Mouse (Mus musculus) MEL (cell line): ENCODE data around the gene Gm1043. TPM values are rescaled to one million over a fixed set of nuclear protein-coding genes. Genes with fewer than 3 reads are reported as not detected.

Experiments
- DNase-seq: peaks from one replicate; pipeline ENCODE4 v3.0.0; 2011; ENCODE audit warnings: low read depth, low spot score
- H3K27ac ChIP-seq: 2 replicates; pipeline ENCODE4 v1.5.1; 2012; ENCODE audit warnings: low read depth, mild to moderate bottlenecking, control low read depth, low read length, moderate library complexity; ENCODE audit not compliant: control insufficient read depth
- H3K27me3 ChIP-seq, 2 experiments: fragments of 150-350 bp in 1 of 2; sonication (generic) in 1 of 2; 2 replicates each; pipeline ENCODE4 v1.6.1; 2012; ENCODE audit warnings: low read length in 2 of 2, mild to moderate bottlenecking in 2 of 2, improper control_type of control experiment in 1 of 2, moderate library complexity in 1 of 2; ENCODE audit not compliant: insufficient read depth in 2 of 2, control insufficient read depth in 1 of 2
- H3K36me3 ChIP-seq, 2 experiments: 2 replicates each; pipeline ENCODE4 v1.6.1; 2012 to 2014; ENCODE audit warnings: low read length in 2 of 2, improper control_type of control experiment in 1 of 2, inconsistent platforms in 1 of 2, mild to moderate bottlenecking in 1 of 2; ENCODE audit not compliant: insufficient read depth in 2 of 2, control insufficient read depth in 1 of 2
- H3K4me1 ChIP-seq, 2 experiments: fragments of 150-350 bp in 1 of 2; sonication (generic) in 1 of 2; 2 replicates each; pipeline ENCODE4 v1.6.1; 2012; ENCODE audit warnings: low read length in 2 of 2, improper control_type of control experiment in 1 of 2, mild to moderate bottlenecking in 1 of 2; ENCODE audit not compliant: insufficient read depth in 2 of 2, control insufficient read depth in 1 of 2
- H3K4me3 ChIP-seq, 2 experiments: fragments of 150-350 bp in 1 of 2; sonication (generic) in 1 of 2; 2 replicates each; pipeline ENCODE4 v1.5.1; 2012; ENCODE audit warnings: low read depth in 2 of 2, low read length in 2 of 2, mild to moderate bottlenecking in 2 of 2, moderate library complexity in 2 of 2, control low read depth in 1 of 2, improper control_type of control experiment in 1 of 2; ENCODE audit not compliant: control insufficient read depth in 1 of 2, insufficient read depth in 1 of 2
- H3K79me2 ChIP-seq: 2 replicates; pipeline ENCODE4 v1.6.1; 2012; ENCODE audit warnings: mild to moderate bottlenecking, low read length, moderate library complexity; ENCODE audit not compliant: control insufficient read depth, poor library complexity, insufficient read depth
- H3K9ac ChIP-seq: 2 replicates; pipeline ENCODE4 v1.6.1; 2012; ENCODE audit warnings: low read depth, mild to moderate bottlenecking, control low read depth, low read length, moderate library complexity; ENCODE audit not compliant: control insufficient read depth, poor library complexity, severe bottlenecking
- H3K9me3 ChIP-seq: fragments of 150-350 bp; sonication (generic); replicated peaks from 2 replicates; pipeline ENCODE4 v1.6.1; 2012; ENCODE audit warnings: mild to moderate bottlenecking, low read length, improper control_type of control experiment, moderate library complexity; ENCODE audit not compliant: insufficient read depth
- BHLHE40 ChIP-seq: IDR thresholded peaks from 2 replicates; pipeline ENCODE4 v1.6.1; 2012; ENCODE audit warnings: low read depth, mild to moderate bottlenecking, inconsistent platforms, low read length, improper control_type of control experiment, borderline replicate concordance
- CHD1 ChIP-seq: IDR thresholded peaks from 2 replicates; pipeline ENCODE4 v1.6.1; 2012; ENCODE audit warnings: low read depth, mild to moderate bottlenecking, inconsistent platforms, low read length, improper control_type of control experiment
- E2F4 ChIP-seq: IDR thresholded peaks from 2 replicates; pipeline ENCODE4 v1.6.1; 2011; ENCODE audit warnings: low read depth, low read length, improper control_type of control experiment, borderline replicate concordance
- ELF1 ChIP-seq: IDR thresholded peaks from 2 replicates; pipeline ENCODE4 v1.6.1; 2014; ENCODE audit warnings: low read depth, mild to moderate bottlenecking, inconsistent platforms, low read length, improper control_type of control experiment, moderate library complexity
- ETS1 ChIP-seq: IDR thresholded peaks from 2 replicates; pipeline ENCODE4 v1.6.1; 2012; ENCODE audit warnings: low read depth, mild to moderate bottlenecking, inconsistent platforms, low read length, improper control_type of control experiment, moderate library complexity
- GABPA ChIP-seq: IDR thresholded peaks from 2 replicates; pipeline ENCODE4 v1.6.1; 2012; ENCODE audit warnings: low read depth, mild to moderate bottlenecking, inconsistent platforms, low read length, improper control_type of control experiment, moderate library complexity
- GATA1 ChIP-seq: IDR thresholded peaks from 2 replicates; pipeline ENCODE4 v1.6.1; 2011; ENCODE audit warnings: low read depth, low read length, improper control_type of control experiment
- MAFK ChIP-seq: IDR thresholded peaks from 2 replicates; pipeline ENCODE4 v1.6.1; 2011; ENCODE audit warnings: low read depth, mild to moderate bottlenecking, low read length, improper control_type of control experiment, borderline replicate concordance
- MAX ChIP-seq: IDR thresholded peaks from 2 replicates; pipeline ENCODE4 v1.6.1; 2011; ENCODE audit warnings: low read length, improper control_type of control experiment
- MAZ ChIP-seq: IDR thresholded peaks from 2 replicates; pipeline ENCODE4 v1.6.1; 2012; ENCODE audit warnings: low read depth, mild to moderate bottlenecking, inconsistent platforms, low read length, improper control_type of control experiment
- MEF2A ChIP-seq: IDR thresholded peaks from 2 replicates; pipeline ENCODE4 v1.6.1; 2014; ENCODE audit warnings: low read depth, mild to moderate bottlenecking, inconsistent platforms, low read length, improper control_type of control experiment; ENCODE audit not compliant: poor library complexity, insufficient replicate concordance, severe bottlenecking; ENCODE audit errors: extremely low read depth
- MXI1 ChIP-seq: IDR thresholded peaks from 2 replicates; pipeline ENCODE4 v1.6.1; 2011; ENCODE audit warnings: mild to moderate bottlenecking, low read depth, low read length, improper control_type of control experiment
- MYB ChIP-seq: IDR thresholded peaks from 2 replicates; pipeline ENCODE4 v1.6.1; 2011; ENCODE audit warnings: mild to moderate bottlenecking, low read depth, low read length, improper control_type of control experiment
- NELFE ChIP-seq: IDR thresholded peaks from 2 replicates; pipeline ENCODE4 v1.6.1; 2011; ENCODE audit warnings: low read depth, low read length, improper control_type of control experiment
- POLR2AphosphoS2 ChIP-seq: IDR thresholded peaks from 2 replicates; pipeline ENCODE4 v1.6.1; 2011; ENCODE audit warnings: low read length, improper control_type of control experiment
- POLR2AphosphoS5 ChIP-seq: IDR thresholded peaks from 2 replicates; pipeline ENCODE4 v1.6.1; 2012; ENCODE audit warnings: low read depth, borderline replicate concordance, mild to moderate bottlenecking, inconsistent platforms, low read length, moderate library complexity, mixed read lengths
- SIN3A ChIP-seq: IDR thresholded peaks from 2 replicates; pipeline ENCODE4 v1.6.1; 2012; ENCODE audit warnings: low read length, improper control_type of control experiment, inconsistent platforms
- SMC3 ChIP-seq: IDR thresholded peaks from 2 replicates; pipeline ENCODE4 v1.6.1; 2011; ENCODE audit warnings: low read depth, low read length, improper control_type of control experiment
- TAL1 ChIP-seq: IDR thresholded peaks from 2 replicates; pipeline ENCODE4 v1.6.1; 2012; ENCODE audit warnings: mild to moderate bottlenecking, inconsistent platforms, low read length, moderate library complexity, mixed read lengths
- UBTF ChIP-seq: IDR thresholded peaks from 2 replicates; pipeline ENCODE4 v1.6.1; 2012; ENCODE audit warnings: low read depth, mild to moderate bottlenecking, inconsistent platforms, low read length, improper control_type of control experiment, moderate library complexity, borderline replicate concordance; ENCODE audit not compliant: insufficient read depth
- USF1 ChIP-seq: IDR thresholded peaks from 2 replicates; pipeline ENCODE4 v1.6.1; 2014; ENCODE audit warnings: low read depth, mild to moderate bottlenecking, inconsistent platforms, low read length, improper control_type of control experiment, moderate library complexity
- USF2 ChIP-seq, 2 experiments: IDR thresholded peaks; 2 replicates each; pipeline ENCODE4 v1.6.1; 2011 to 2012; ENCODE audit warnings: improper control_type of control experiment in 2 of 2, low read length in 2 of 2, borderline replicate concordance in 1 of 2, inconsistent platforms in 1 of 2, low read depth in 1 of 2, mild to moderate bottlenecking in 1 of 2; ENCODE audit not compliant: insufficient read depth in 1 of 2
- ZC3H11A ChIP-seq: IDR thresholded peaks from 2 replicates; pipeline ENCODE4 v1.6.1; 2012; ENCODE audit warnings: low read depth, mild to moderate bottlenecking, inconsistent platforms, low read length, improper control_type of control experiment
- ZMIZ1 ChIP-seq: IDR thresholded peaks from 2 replicates; pipeline ENCODE4 v1.6.1; 2012; ENCODE audit warnings: low read depth, mild to moderate bottlenecking, inconsistent platforms, low read length, improper control_type of control experiment, moderate library complexity
- ZNF384 ChIP-seq: IDR thresholded peaks from 2 replicates; pipeline ENCODE4 v1.6.1; 2012; ENCODE audit warnings: low read depth, mild to moderate bottlenecking, inconsistent platforms, low read length, improper control_type of control experiment
- polyA plus RNA-seq, 2 experiments: library from polyadenylated mRNA; stranded (reverse) in 1 of 2; unstranded in 1 of 2; fragments of >175 nt in 1 of 2; fragments of >200 nt in 1 of 2; gene quantifications; 2 replicates each; pipeline versions ENCODE4 v1.2.1 to v1.2.4; 2012; ENCODE audit warnings: low replicate concordance in 2 of 2, low read depth in 1 of 2; ENCODE audit not compliant: insufficient read length in 2 of 2, insufficient read depth in 1 of 2, missing spikeins in 1 of 2
- total RNA-seq: library from RNA; depleted of rRNA; stranded (reverse); fragments of 300-350 nt; gene quantifications from 2 replicates; pipeline ENCODE4 v1.2.3, GENCODE M21; 2012

Gene Gm1043
- total and polyA plus RNA-seq, 3 experiments = not detected

GRCm38 (mm10) chr5:37246138-37246910 is 161.2 kb downstream of the Gm1043 start:
- DNase-seq = no peak

GRCm38 (mm10) chr5:37247456-37247855 is 162.3 kb downstream of the Gm1043 start:
- H3K36me3 ChIP-seq = no peaks in the 10 kb centered on the region
- H3K27ac ChIP-seq = no peak overlapping the region
- TF ChIP-seq GABPA (no peak), ETS1 (no peak), MEF2A (no peak), ZNF384 (no peak), USF2 (IDR thresholded peaks at IDR 0.05; ENCODE audit: borderline replicate concordance in 1 of 2, insufficient read depth in 1 of 2, low read depth in 1 of 2, low read length in 2 of 2) (no peak), E2F4 (no peak), SIN3A (no peak), USF1 (no peak), ELF1 (no peak), UBTF (no peak), POLR2AphosphoS2 (no peak), MYB (no peak), MAFK (no peak), ZC3H11A (no peak), MAX (no peak), MXI1 (no peak)
- H3K4me3 ChIP-seq = no peak overlapping the region
- no peaks in the 10 kb centered on the region for H3K27me3 ChIP-seq
- DNase-seq = no peak
- no peaks in the 10 kb centered on the region for H3K79me2 ChIP-seq
- no peaks in the 10 kb centered on the region for H3K9me3 ChIP-seq
- H3K4me1 ChIP-seq = no peaks in the 10 kb centered on the region
- no peak overlapping the region for H3K9ac ChIP-seq

More at GRCm38 (mm10) chr5:37246138-37246910, 161.2 kb downstream of the Gm1043 start:
- no peaks in the 10 kb centered on the region for H3K27me3 ChIP-seq
- H3K4me3 ChIP-seq = no peak overlapping the region
- TF ChIP-seq ZMIZ1 = no peak
- no peak for TF ChIP-seq POLR2AphosphoS5
- no peak for TF ChIP-seq USF2 (IDR thresholded peaks at IDR 0.05; ENCODE audit: borderline replicate concordance in 1 of 2, insufficient read depth in 1 of 2, low read depth in 1 of 2, low read length in 2 of 2)
- no peak for TF ChIP-seq SMC3
- TF ChIP-seq ETS1 = no peak
- TF ChIP-seq SIN3A = no peak
- TF ChIP-seq MYB = no peak
- no peak for TF ChIP-seq TAL1
- no peak for TF ChIP-seq NELFE
- no peak for TF ChIP-seq MAZ
- no peak for TF ChIP-seq ZNF384
- TF ChIP-seq CHD1 = no peak
- no peak for TF ChIP-seq MXI1
- no peak for TF ChIP-seq BHLHE40
- no peak for TF ChIP-seq MAFK
- TF ChIP-seq GATA1 = no peak
- no peak overlapping the region for H3K9ac ChIP-seq
- H3K36me3 ChIP-seq = no peaks in the 10 kb centered on the region
- no peaks in the 10 kb centered on the region for H3K79me2 ChIP-seq
- H3K27ac ChIP-seq = no peak overlapping the region
- H3K4me1 ChIP-seq = no peaks in the 10 kb centered on the region
- no peaks in the 10 kb centered on the region for H3K9me3 ChIP-seq
